ENCODE assay signal across 19 mouse cellular contexts in genomic region chr7:54767341-54767740, GRCm38 (mm10).
DNase-seq lines count a peak whose midpoint lies in the region.
"Had no signal": no experiment of that assay in that cellular context is flagged by ENCODE, and none has a peak within 500 bp of the region (broad histone marks: within the 10 kb centered on the region; RNA-seq: fewer than 3 reads in every experiment).

No protein-coding gene starts in this region.

- DNase-seq in ES-CJ7 (ENCODE audit: low read depth, low spot score) (peak; percentile 55), R1 (ENCODE audit: low read depth, low spot score) (peak; percentile 73), ZHBTc4 (ENCODE audit: low read depth, low spot score) (peak; percentile 19)
- no peak for DNase-seq in kidney, adult 11 months
- DNase-seq in retina, postnatal 1 day = no peak
- DNase-seq in adrenal gland, postnatal 14 days = no peak
- DNase-seq: adrenal gland, adult 2 months; adrenal gland, adult 8-10 months; adrenal gland, postnatal 10 days; adrenal gland, postnatal 25 days; adrenal gland, postnatal 36 days; B cell, adult 2 months; cerebellum, adult 11 months; cerebellum, adult 11-12 months; cerebellum, adult 18-20 months; cerebellum, adult 2 months; cerebellum, adult 8-10 months; cerebellum, adult 9-10 months; cerebellum, adult 9-11 months had no signal

Comparison
In these comparisons a context has a peak if more than half of its experiments do, and no peak if none do; other contexts are left out.
1. DNase-seq: peak in ES-CJ7 (single experiment), R1 (single experiment) and ZHBTc4 (single experiment); none in kidney, adult 11 months (single experiment), retina, postnatal 1 day (single experiment) and adrenal gland, postnatal 14 days (single experiment).